Mouse (Mus musculus): Measurements from ENCODE around the gene Strip2. TPM values are rescaled to one million over a fixed set of nuclear protein-coding genes. Genes with fewer than 3 reads are reported as not detected.

The Strip2 gene
- polyA plus RNA-seq (2015; fragmentation: Nextera tagmentation; extraction: Ambion mirVana): 66.6 and 72.8 TPM in 2 replicates

DNA sequence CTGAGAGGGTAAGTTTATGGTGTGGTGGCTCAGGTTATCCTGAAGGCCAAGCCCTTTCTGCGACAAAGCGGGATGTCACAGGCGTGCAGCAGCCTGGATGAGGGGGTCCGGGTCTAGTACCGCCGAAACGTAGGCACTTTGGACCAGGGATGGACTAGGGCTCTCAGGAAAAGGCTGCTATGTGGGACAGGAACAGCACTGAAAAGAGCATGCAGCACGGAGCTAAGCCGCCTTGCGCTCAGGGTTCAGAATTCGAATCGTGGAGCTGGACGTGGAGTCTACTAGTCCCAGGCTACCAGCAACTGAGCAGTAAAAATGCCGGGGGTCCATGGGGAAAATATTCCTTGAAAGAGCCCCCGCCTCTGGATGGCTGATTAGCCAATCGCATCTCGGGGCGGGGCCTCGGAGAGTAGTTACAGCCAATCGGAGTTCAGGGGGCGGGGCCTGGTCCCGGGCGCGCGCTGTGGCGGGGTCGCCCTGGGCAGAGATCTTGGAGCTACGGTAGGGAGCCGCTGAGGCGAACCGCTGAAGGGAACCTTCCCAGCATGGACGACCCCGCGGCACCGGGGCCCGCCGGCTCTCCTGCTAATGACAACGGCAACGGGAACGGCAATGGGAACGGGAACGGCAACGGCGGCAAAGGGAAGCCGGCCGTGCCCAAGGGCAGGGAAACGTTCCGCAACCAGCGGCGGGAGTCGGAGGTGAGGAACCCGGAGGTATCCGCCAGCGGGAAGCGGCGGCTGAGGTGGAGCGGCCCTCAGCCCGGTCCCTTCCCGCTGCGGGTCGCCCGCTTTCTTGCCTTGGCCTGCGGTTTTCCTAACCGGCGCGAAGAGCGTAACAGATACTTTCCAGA is at the start of gene Strip2:
Gene Strip2, plus strand, starts transcription at position 483 of the 853 bp plus-strand sequence.
- WGBS: under 1% methylated on average over 67 of the region's 67 CpGs
- no peaks in the 10 kb centered on the region for H3K9me3 ChIP-seq (replicated peaks; ENCODE audit: control insufficient read depth, low read length)
- peaks cover 8% of the 10 kb centered on the region for H3K4me1 ChIP-seq (ENCODE audit: control insufficient read depth, insufficient read depth, low read length)
- H3K4me2 ChIP-seq (ENCODE audit: low read depth, low read length): peak within 1 kb of the TSS; percentile 96
- peak; percentile 97 for ATAC-seq (replicated peaks; ENCODE audit: extremely low read depth, insufficient read depth, low FRiP score)
- peaks cover 5% of the 10 kb centered on the region; the same call in 1 of the 2 replicates for H3K36me3 ChIP-seq (ENCODE audit: control insufficient read depth, insufficient read depth)
- H3K4me3 ChIP-seq (ENCODE audit: low read length): peak within 1 kb of the TSS; percentile 98
- H3K27me3 ChIP-seq (ENCODE audit: control insufficient read depth, insufficient read depth, low read length): no peaks in the 10 kb centered on the region
- peak within 1 kb of the TSS; percentile 90 for H3K9ac ChIP-seq (ENCODE audit: low read length)
- peak within 1 kb of the TSS; percentile 95 for H3K27ac ChIP-seq (ENCODE audit: low read length)

DNA sequence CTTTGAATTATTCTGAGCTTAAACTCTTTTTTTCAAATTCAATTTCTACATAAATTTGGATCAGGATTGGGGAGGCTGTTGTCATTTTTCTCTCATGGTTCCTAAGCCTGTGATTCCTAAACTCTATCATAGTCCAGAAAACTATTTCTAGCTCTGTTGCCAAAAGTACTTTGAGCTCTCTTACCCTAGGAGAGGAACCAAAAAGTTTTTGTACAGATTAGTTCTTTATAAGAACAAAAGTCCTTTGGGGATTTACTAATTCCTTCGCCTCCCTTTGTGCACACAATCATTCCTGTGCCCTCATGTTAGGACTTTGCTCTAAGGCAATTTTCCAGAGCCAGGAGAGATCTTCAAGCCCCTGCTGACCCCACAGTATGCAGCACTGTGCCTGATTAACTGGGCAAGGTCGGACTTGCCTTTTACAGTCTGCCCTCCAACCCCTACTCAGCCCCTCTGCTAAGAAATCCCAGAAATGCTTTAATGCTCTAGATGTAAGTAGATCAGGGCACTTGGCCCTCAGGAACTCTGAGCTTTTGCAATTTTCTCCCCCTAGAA is 48.4 kb upstream of the Strip2 start:
- no peak overlapping the region for H3K9ac ChIP-seq (ENCODE audit: low read length)
- no peak overlapping the region for H3K4me2 ChIP-seq (ENCODE audit: low read depth, low read length)
- no peaks in the 10 kb centered on the region for H3K9me3 ChIP-seq (replicated peaks; ENCODE audit: control insufficient read depth, low read length)
- 86% methylated on average over 2 of the region's 2 CpGs for WGBS
- H3K4me1 ChIP-seq (ENCODE audit: control insufficient read depth, insufficient read depth, low read length): peaks cover 6% of the 10 kb centered on the region
- H3K36me3 ChIP-seq (ENCODE audit: control insufficient read depth, insufficient read depth): no peaks in the 10 kb centered on the region
- H3K27ac ChIP-seq (ENCODE audit: low read length): peak overlapping the region; percentile 46; the same call in 1 of the 2 replicates
- no peak overlapping the region for H3K4me3 ChIP-seq (ENCODE audit: low read length)
- no peak for ATAC-seq (replicated peaks; ENCODE audit: extremely low read depth, insufficient read depth, low FRiP score)
- H3K27me3 ChIP-seq (ENCODE audit: control insufficient read depth, insufficient read depth, low read length): no peaks in the 10 kb centered on the region

DNA sequence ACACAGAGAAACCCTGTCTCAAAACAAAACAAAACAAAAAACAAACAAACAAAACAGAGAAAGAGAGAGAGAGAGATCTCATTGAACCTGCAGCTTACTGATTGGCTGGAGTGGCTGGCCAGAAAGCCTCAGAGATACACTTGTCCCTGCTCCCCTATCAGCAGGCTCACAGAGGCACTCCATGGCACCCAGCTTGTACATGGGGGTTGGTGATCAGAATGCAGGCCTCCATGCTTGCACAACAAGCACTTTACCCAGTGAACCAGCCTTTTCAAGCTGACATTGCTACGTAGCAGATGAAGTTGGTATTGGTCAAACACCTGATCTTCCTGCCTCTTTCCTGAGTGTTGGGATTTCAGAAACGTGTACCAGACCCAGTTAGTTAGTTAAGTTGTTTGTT is 43.2 kb upstream of the Strip2 start:
- no peaks in the 10 kb centered on the region for H3K36me3 ChIP-seq (ENCODE audit: control insufficient read depth, insufficient read depth)
- H3K27me3 ChIP-seq (ENCODE audit: control insufficient read depth, insufficient read depth, low read length): no peaks in the 10 kb centered on the region
- H3K27ac ChIP-seq (ENCODE audit: low read length): peak overlapping the region; percentile 80
- peaks cover 20% of the 10 kb centered on the region for H3K4me1 ChIP-seq (ENCODE audit: control insufficient read depth, insufficient read depth, low read length)
- ATAC-seq (replicated peaks; ENCODE audit: extremely low read depth, insufficient read depth, low FRiP score): no peak
- no peak overlapping the region for H3K4me2 ChIP-seq (ENCODE audit: low read depth, low read length)
- 44% methylated on average over 2 of the region's 2 CpGs for WGBS
- no peak overlapping the region for H3K4me3 ChIP-seq (ENCODE audit: low read length)
- no peaks in the 10 kb centered on the region for H3K9me3 ChIP-seq (replicated peaks; ENCODE audit: control insufficient read depth, low read length)
- H3K9ac ChIP-seq (ENCODE audit: low read length): peak overlapping the region; percentile 34; the same call in 1 of the 2 replicates

DNA sequence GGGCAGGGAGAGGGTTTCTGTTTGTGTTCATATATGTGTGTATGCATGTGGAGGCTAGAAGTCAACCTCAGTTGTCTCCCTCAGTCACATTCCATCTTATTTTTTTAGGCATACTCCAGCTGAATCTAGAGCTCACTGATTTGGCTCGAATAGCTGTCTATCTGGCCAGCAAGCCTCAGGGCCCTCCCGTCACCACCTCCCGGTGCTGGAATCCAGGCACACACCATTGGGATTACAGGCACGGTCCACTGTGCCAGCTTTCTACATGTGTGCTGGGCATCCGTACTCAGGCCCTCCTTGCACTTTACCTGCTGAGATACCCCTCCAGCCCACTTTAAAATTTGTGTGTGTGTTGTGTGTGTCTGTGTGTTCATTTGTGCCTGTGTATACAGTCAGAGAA is 41.2 kb upstream of the Strip2 start:
- H3K36me3 ChIP-seq (ENCODE audit: control insufficient read depth, insufficient read depth): no peaks in the 10 kb centered on the region
- peak overlapping the region; percentile 67 for H3K27ac ChIP-seq (ENCODE audit: low read length)
- H3K4me1 ChIP-seq (ENCODE audit: control insufficient read depth, insufficient read depth, low read length): peaks cover 32% of the 10 kb centered on the region
- H3K9ac ChIP-seq (ENCODE audit: low read length): no peak overlapping the region
- no peak; the same call in 1 of the 2 replicates for ATAC-seq (replicated peaks; ENCODE audit: extremely low read depth, insufficient read depth, low FRiP score)
- WGBS: 31% methylated on average over 5 of the region's 5 CpGs
- H3K9me3 ChIP-seq (replicated peaks; ENCODE audit: control insufficient read depth, low read length): no peaks in the 10 kb centered on the region
- no peak overlapping the region for H3K4me2 ChIP-seq (ENCODE audit: low read depth, low read length)
- no peaks in the 10 kb centered on the region for H3K27me3 ChIP-seq (ENCODE audit: control insufficient read depth, insufficient read depth, low read length)
- H3K4me3 ChIP-seq (ENCODE audit: low read length): no peak overlapping the region

GRCm38 (mm10) chr6:29876782-29877181 is 40.0 kb upstream of the Strip2 start:
- WGBS: 83% methylated on average over 4 of the region's 4 CpGs
- H3K27me3 ChIP-seq (ENCODE audit: control insufficient read depth, insufficient read depth, low read length): no peaks in the 10 kb centered on the region
- no peaks in the 10 kb centered on the region for H3K36me3 ChIP-seq (ENCODE audit: control insufficient read depth, insufficient read depth)
- no peak overlapping the region for H3K4me3 ChIP-seq (ENCODE audit: low read length)
- no peak overlapping the region for H3K4me2 ChIP-seq (ENCODE audit: low read depth, low read length)
- no peaks in the 10 kb centered on the region for H3K9me3 ChIP-seq (replicated peaks; ENCODE audit: control insufficient read depth, low read length)
- no peak overlapping the region for H3K27ac ChIP-seq (ENCODE audit: low read length)
- peaks cover 38% of the 10 kb centered on the region for H3K4me1 ChIP-seq (ENCODE audit: control insufficient read depth, insufficient read depth, low read length)
- no peak for ATAC-seq (replicated peaks; ENCODE audit: extremely low read depth, insufficient read depth, low FRiP score)
- no peak overlapping the region for H3K9ac ChIP-seq (ENCODE audit: low read length)

- Histone ChIP-seq H3K9ac (ENCODE audit: low read length) (no peak overlapping the region), H3K27ac (ENCODE audit: low read length) (peak overlapping the region; percentile 79), H3K4me3 (ENCODE audit: low read length) (no peak overlapping the region), H3K4me1 (ENCODE audit: control insufficient read depth, insufficient read depth, low read length) (peaks cover 44% of the 10 kb centered on the region), H3K27me3 (ENCODE audit: control insufficient read depth, insufficient read depth, low read length) (no peaks in the 10 kb centered on the region), H3K4me2 (ENCODE audit: low read depth, low read length) (no peak overlapping the region), H3K36me3 (ENCODE audit: control insufficient read depth, insufficient read depth) (no peaks in the 10 kb centered on the region), H3K9me3 (replicated peaks; ENCODE audit: control insufficient read depth, low read length) (no peaks in the 10 kb centered on the region)
- no peak for ATAC-seq (replicated peaks; ENCODE audit: extremely low read depth, insufficient read depth, low FRiP score)
Measured at GRCm38 (mm10) chr6:29879579-29879978, 37.2 kb upstream of the Strip2 start.

DNA sequence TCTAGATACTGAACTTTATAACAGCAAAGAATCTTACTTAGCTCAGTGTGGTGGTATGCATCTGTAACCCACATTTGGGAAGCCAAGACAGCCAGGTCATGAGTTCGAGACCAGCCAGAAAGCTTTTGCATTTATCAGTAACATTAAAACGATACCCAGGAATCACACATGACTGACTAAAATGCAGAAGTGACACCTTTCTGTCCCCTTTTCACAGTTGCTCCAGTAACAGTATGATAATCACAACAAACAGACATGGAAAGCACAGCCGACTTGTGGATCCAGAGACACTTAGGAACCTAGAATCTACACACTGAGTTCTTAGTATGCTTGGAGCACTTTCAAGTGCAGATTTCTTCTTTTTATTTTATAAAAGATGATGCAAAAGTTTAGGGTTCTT is 36.0 kb upstream of the Strip2 start:
- H3K4me1 ChIP-seq (ENCODE audit: control insufficient read depth, insufficient read depth, low read length): peaks cover 38% of the 10 kb centered on the region
- H3K36me3 ChIP-seq (ENCODE audit: control insufficient read depth, insufficient read depth): no peaks in the 10 kb centered on the region
- no peak for ATAC-seq (replicated peaks; ENCODE audit: extremely low read depth, insufficient read depth, low FRiP score)
- no peak overlapping the region for H3K4me2 ChIP-seq (ENCODE audit: low read depth, low read length)
- no peak overlapping the region for H3K4me3 ChIP-seq (ENCODE audit: low read length)
- H3K9ac ChIP-seq (ENCODE audit: low read length): no peak overlapping the region
- H3K27me3 ChIP-seq (ENCODE audit: control insufficient read depth, insufficient read depth, low read length): no peaks in the 10 kb centered on the region
- WGBS: 87% methylated on average over 3 of the region's 3 CpGs
- no peaks in the 10 kb centered on the region for H3K9me3 ChIP-seq (replicated peaks; ENCODE audit: control insufficient read depth, low read length)
- H3K27ac ChIP-seq (ENCODE audit: low read length): peak overlapping the region; percentile 79

GRCm38 (mm10) chr6:29881936-29882335 is 34.9 kb upstream of the Strip2 start:
- ATAC-seq (replicated peaks; ENCODE audit: extremely low read depth, insufficient read depth, low FRiP score): peak; percentile 83
- H3K4me2 ChIP-seq (ENCODE audit: low read depth, low read length): peak overlapping the region; percentile 3; the same call in 1 of the 2 replicates

GRCm38 (mm10) chr6:29882870-29883269 is 33.9 kb upstream of the Strip2 start:
- WGBS: 53% methylated on average over 6 of the region's 6 CpGs
- peak overlapping the region; percentile 20; the same call in 1 of the 2 replicates for H3K9ac ChIP-seq (ENCODE audit: low read length)
- peaks cover 32% of the 10 kb centered on the region for H3K4me1 ChIP-seq (ENCODE audit: control insufficient read depth, insufficient read depth, low read length)
- ATAC-seq (replicated peaks; ENCODE audit: extremely low read depth, insufficient read depth, low FRiP score): no peak
- peaks cover 5% of the 10 kb centered on the region; the same call in 1 of the 2 replicates for H3K36me3 ChIP-seq (ENCODE audit: control insufficient read depth, insufficient read depth)
- peak overlapping the region; percentile 90 for H3K27ac ChIP-seq (ENCODE audit: low read length)
- H3K27me3 ChIP-seq (ENCODE audit: control insufficient read depth, insufficient read depth, low read length): no peaks in the 10 kb centered on the region
- no peaks in the 10 kb centered on the region for H3K9me3 ChIP-seq (replicated peaks; ENCODE audit: control insufficient read depth, low read length)
- no peak overlapping the region for H3K4me3 ChIP-seq (ENCODE audit: low read length)
- no peak overlapping the region for H3K4me2 ChIP-seq (ENCODE audit: low read depth, low read length)

More at GRCm38 (mm10) chr6:29881936-29882335, 34.9 kb upstream of the Strip2 start:
- Histone ChIP-seq H3K4me1 (ENCODE audit: control insufficient read depth, insufficient read depth, low read length) (peaks cover 32% of the 10 kb centered on the region), H3K27me3 (ENCODE audit: control insufficient read depth, insufficient read depth, low read length) (no peaks in the 10 kb centered on the region), H3K9me3 (replicated peaks; ENCODE audit: control insufficient read depth, low read length) (no peaks in the 10 kb centered on the region), H3K9ac (ENCODE audit: low read length) (peak overlapping the region; percentile 53; the same call in 1 of the 2 replicates), H3K27ac (ENCODE audit: low read length) (peak overlapping the region; percentile 90), H3K4me3 (ENCODE audit: low read length) (no peak overlapping the region), H3K36me3 (ENCODE audit: control insufficient read depth, insufficient read depth) (peaks cover 5% of the 10 kb centered on the region; the same call in 1 of the 2 replicates)
- WGBS: 29% methylated on average over 2 of the region's 2 CpGs

Data from heart, embryonic 16.5 days (tissue).